Mouse (Mus musculus) adrenal gland, postnatal 0 days (tissue): ENCODE results near the gene Bbs5. TPM values are rescaled to one million over a fixed set of nuclear protein-coding genes. Genes with fewer than 3 reads are reported as not detected.

Source experiments
- polyA plus RNA-seq: library from polyadenylated mRNA; unstranded; fragments of >200 nt; fragmentation: Nextera tagmentation; extraction: Ambion mirVana; gene quantifications from 2 replicates; pipeline ENCODE4 v1.2.1, GENCODE M21; 2015

The Bbs5 gene
- polyA plus RNA-seq: 15.4 and 26.5 TPM in 2 replicates

GRCm38 (mm10) chr2:69646726-69647490, at the start of gene Bbs5:
Gene Bbs5 (plus strand): TSS chr2:69647171.

GRCm38 (mm10) chr2:69669853-69670252, 22.9 kb downstream of the Bbs5 start, which contains the start of gene Klhl41:
Gene Klhl41 (plus strand): TSS chr2:69670120.

GRCm38 (mm10) chr2:69712981-69713625, 66.1 kb downstream of the Bbs5 start, which contains the start of gene Fastkd1:
Gene Fastkd1 (minus strand): TSS chr2:69713516.

Other genes with a start within 250 kb of the Bbs5 start
- gene Lrp2, start 61.1 kb upstream of the Bbs5 start, polyA plus RNA-seq: 0.55 and 0.76 TPM in 2 replicates
- 0.28 and 2.2 TPM in 2 replicates for gene Klhl41, start 22.9 kb downstream of the Bbs5 start, polyA plus RNA-seq
- gene Fastkd1, start 66.3 kb downstream of the Bbs5 start, polyA plus RNA-seq: 6.6 and 9.1 TPM in 2 replicates
- 93.3 and 111 TPM in 2 replicates for gene Ppig, start 75.4 kb downstream of the Bbs5 start, polyA plus RNA-seq
- gene Ccdc173, start 142.4 kb downstream of the Bbs5 start, polyA plus RNA-seq: 2.1 and 2.5 TPM in 2 replicates
- 33.4 and 36.1 TPM in 2 replicates for gene Phospho2, start 142.5 kb downstream of the Bbs5 start, polyA plus RNA-seq
- 13.7 and 15.8 TPM in 2 replicates for gene Klhl23, start 174.8 kb downstream of the Bbs5 start, polyA plus RNA-seq
- gene Ssb, start 214.4 kb downstream of the Bbs5 start, polyA plus RNA-seq: 339 and 370 TPM in 2 replicates
- gene Mettl5, start 238.4 kb downstream of the Bbs5 start, polyA plus RNA-seq: 37.7 and 48.4 TPM in 2 replicates